Mouse (Mus musculus): ENCODE data around the gene Rwdd3. TPM values are rescaled to one million over a fixed set of nuclear protein-coding genes. Genes with fewer than 3 reads are reported as not detected.

Rwdd3 gene
- polyA plus RNA-seq, 1 experiment from 2014 or later, result 7.6 TPM

DNA sequence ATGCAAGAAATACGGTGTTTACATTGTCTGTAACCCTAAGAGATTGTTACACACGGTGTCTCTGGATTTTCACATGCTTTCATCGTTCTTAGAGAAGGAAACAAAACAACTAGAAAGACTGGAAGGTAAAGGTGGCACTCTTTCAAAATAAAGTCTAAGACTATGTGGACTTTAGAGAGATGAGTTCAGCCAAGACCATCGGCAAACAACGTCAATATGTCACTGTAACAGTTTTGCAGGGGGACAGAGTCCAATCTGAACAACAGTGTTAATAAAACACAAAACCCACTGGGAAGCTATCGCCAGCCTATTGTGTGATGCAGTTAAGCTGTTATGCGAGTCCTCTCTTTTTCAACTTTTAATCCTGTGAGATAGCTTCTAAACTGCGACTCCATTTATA, 2.9 kb downstream of the Rwdd3 start:
- Histone ChIP-seq H3K9me3 (ENCODE audit: control insufficient read depth, low read length) (no peaks in the 10 kb centered on the region), H3K4me2 (ENCODE audit: low read depth, low read length) (no peak overlapping the region), H3K36me3 (ENCODE audit: control insufficient read depth, insufficient read depth, low read length) (no peaks in the 10 kb centered on the region), H3K9ac (replicated peaks; ENCODE audit: low read depth, low read length) (no peak overlapping the region), H3K4me1 (ENCODE audit: control insufficient read depth, insufficient read depth, low read length) (no peaks in the 10 kb centered on the region), H3K27ac (ENCODE audit: low read depth, low read length) (no peak overlapping the region), H3K4me3 (ENCODE audit: low read depth, low read length) (no peak overlapping the region), H3K27me3 (ENCODE audit: control insufficient read depth, insufficient read depth, low read length) (no peaks in the 10 kb centered on the region)
- ATAC-seq (ENCODE audit: low read depth), result no peak
- WGBS, result 89% methylated on average over 8 of the region's 8 CpGs

GRCm38 (mm10) chr3:121163271-121163819, 8.2 kb downstream of the Rwdd3 start:
- Histone ChIP-seq H3K4me3 (ENCODE audit: low read depth, low read length) (no peak overlapping the region), H3K4me1 (ENCODE audit: control insufficient read depth, insufficient read depth, low read length) (no peaks in the 10 kb centered on the region), H3K27ac (ENCODE audit: low read depth, low read length) (no peak overlapping the region), H3K9me3 (ENCODE audit: control insufficient read depth, low read length) (no peaks in the 10 kb centered on the region), H3K4me2 (ENCODE audit: low read depth, low read length) (no peak overlapping the region), H3K27me3 (ENCODE audit: control insufficient read depth, insufficient read depth, low read length) (no peaks in the 10 kb centered on the region), H3K9ac (replicated peaks; ENCODE audit: low read depth, low read length) (no peak overlapping the region), H3K36me3 (ENCODE audit: control insufficient read depth, insufficient read depth, low read length) (no peaks in the 10 kb centered on the region)
- ATAC-seq (ENCODE audit: low read depth), result no peak
- 50% methylated on average over 7 of the region's 7 CpGs for WGBS

- ATAC-seq (ENCODE audit: low read depth), result no peak
- no peak overlapping the region for H3K9ac ChIP-seq (replicated peaks; ENCODE audit: low read depth, low read length)
- WGBS, result 51% methylated on average over 2 of the region's 2 CpGs
- H3K4me1 ChIP-seq (ENCODE audit: control insufficient read depth, insufficient read depth, low read length), result no peaks in the 10 kb centered on the region
- no peak overlapping the region for H3K4me3 ChIP-seq (ENCODE audit: low read depth, low read length)
- H3K4me2 ChIP-seq (ENCODE audit: low read depth, low read length), result no peak overlapping the region
- no peaks in the 10 kb centered on the region for H3K27me3 ChIP-seq (ENCODE audit: control insufficient read depth, insufficient read depth, low read length)
- no peaks in the 10 kb centered on the region for H3K36me3 ChIP-seq (ENCODE audit: control insufficient read depth, insufficient read depth, low read length)
- H3K9me3 ChIP-seq (ENCODE audit: control insufficient read depth, low read length), result no peaks in the 10 kb centered on the region
- H3K27ac ChIP-seq (ENCODE audit: low read depth, low read length), result no peak overlapping the region
Measured at GRCm38 (mm10) chr3:121161661-121162060, 9.8 kb downstream of the Rwdd3 start.

DNA sequence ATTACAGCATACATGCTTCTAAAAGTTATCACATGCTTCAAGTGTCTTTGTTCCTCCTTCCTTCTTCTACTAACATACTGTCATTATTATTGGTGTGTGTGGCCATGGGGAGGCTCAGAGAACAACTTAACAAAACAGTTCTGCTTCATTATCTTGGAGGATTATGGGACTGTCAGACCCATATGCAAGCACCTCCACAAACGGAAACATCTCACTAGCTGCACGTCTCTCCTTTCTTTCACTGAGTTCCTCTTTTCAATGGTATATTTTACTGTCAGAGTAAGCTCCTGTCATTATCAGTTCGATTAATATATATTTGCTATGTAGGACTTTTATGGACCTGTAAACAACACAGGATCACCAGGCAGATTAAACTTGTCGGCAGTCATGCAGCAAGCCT, 11.1 kb downstream of the Rwdd3 start:
- WGBS, result 66% methylated on average over 4 of the region's 4 CpGs
- Histone ChIP-seq H3K9ac (replicated peaks; ENCODE audit: low read depth, low read length) (no peak overlapping the region), H3K4me3 (ENCODE audit: low read depth, low read length) (no peak overlapping the region), H3K36me3 (ENCODE audit: control insufficient read depth, insufficient read depth, low read length) (no peaks in the 10 kb centered on the region), H3K4me1 (ENCODE audit: control insufficient read depth, insufficient read depth, low read length) (no peaks in the 10 kb centered on the region; the same call in 1 of the 2 replicates), H3K9me3 (ENCODE audit: control insufficient read depth, low read length) (no peaks in the 10 kb centered on the region), H3K4me2 (ENCODE audit: low read depth, low read length) (no peak overlapping the region), H3K27ac (ENCODE audit: low read depth, low read length) (no peak overlapping the region), H3K27me3 (ENCODE audit: control insufficient read depth, insufficient read depth, low read length) (no peaks in the 10 kb centered on the region)
- no peak for ATAC-seq (ENCODE audit: low read depth)

DNA sequence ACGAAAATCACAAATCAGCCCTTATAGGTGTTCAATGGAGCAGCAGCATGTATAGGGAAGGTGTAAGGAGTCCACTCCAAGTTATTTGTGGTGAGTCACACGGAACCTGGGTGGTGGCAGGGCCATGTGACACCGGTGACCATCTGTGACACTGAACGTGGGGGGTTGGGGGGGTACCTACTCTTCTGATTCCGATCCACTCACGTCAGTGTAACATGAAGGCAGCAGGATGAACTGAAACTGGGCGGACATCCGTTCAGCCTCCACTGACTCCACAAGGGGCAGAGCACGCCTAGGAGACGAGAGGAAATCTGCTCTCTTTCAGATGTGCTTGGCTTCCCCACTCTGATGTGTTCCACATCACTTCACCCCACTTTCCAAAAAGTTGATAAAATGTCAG, 11.9 kb downstream of the Rwdd3 start:
- Histone ChIP-seq H3K4me1 (ENCODE audit: control insufficient read depth, insufficient read depth, low read length) (no peaks in the 10 kb centered on the region; the same call in 1 of the 2 replicates), H3K4me3 (ENCODE audit: low read depth, low read length) (no peak overlapping the region), H3K9ac (replicated peaks; ENCODE audit: low read depth, low read length) (no peak overlapping the region), H3K4me2 (ENCODE audit: low read depth, low read length) (no peak overlapping the region), H3K27ac (ENCODE audit: low read depth, low read length) (no peak overlapping the region), H3K27me3 (ENCODE audit: control insufficient read depth, insufficient read depth, low read length) (no peaks in the 10 kb centered on the region), H3K36me3 (ENCODE audit: control insufficient read depth, insufficient read depth, low read length) (no peaks in the 10 kb centered on the region), H3K9me3 (ENCODE audit: control insufficient read depth, low read length) (no peaks in the 10 kb centered on the region)
- 75% methylated on average over 10 of the region's 10 CpGs for WGBS
- no peak for ATAC-seq (ENCODE audit: low read depth)

- H3K9ac ChIP-seq (replicated peaks; ENCODE audit: low read depth, low read length), result no peak overlapping the region
- WGBS, result 81% methylated on average over 16 of the region's 16 CpGs
- H3K36me3 ChIP-seq (ENCODE audit: control insufficient read depth, insufficient read depth, low read length), result no peaks in the 10 kb centered on the region
- no peak for ATAC-seq (ENCODE audit: low read depth)
- H3K4me1 ChIP-seq (ENCODE audit: control insufficient read depth, insufficient read depth, low read length), result no peaks in the 10 kb centered on the region; the same call in 1 of the 2 replicates
- no peak overlapping the region for H3K27ac ChIP-seq (ENCODE audit: low read depth, low read length)
- H3K27me3 ChIP-seq (ENCODE audit: control insufficient read depth, insufficient read depth, low read length), result no peaks in the 10 kb centered on the region
- no peak overlapping the region for H3K4me2 ChIP-seq (ENCODE audit: low read depth, low read length)
- H3K9me3 ChIP-seq (ENCODE audit: control insufficient read depth, low read length), result no peaks in the 10 kb centered on the region
- H3K4me3 ChIP-seq (ENCODE audit: low read depth, low read length), result no peak overlapping the region
Measured at GRCm38 (mm10) chr3:121158901-121159351, 12.6 kb downstream of the Rwdd3 start.

GRCm38 (mm10) chr3:121157546-121158330, 13.8 kb downstream of the Rwdd3 start:
- H3K36me3 ChIP-seq (ENCODE audit: control insufficient read depth, insufficient read depth, low read length), result no peaks in the 10 kb centered on the region
- H3K4me2 ChIP-seq (ENCODE audit: low read depth, low read length), result no peak overlapping the region
- ATAC-seq (ENCODE audit: low read depth), result no peak
- H3K4me3 ChIP-seq (ENCODE audit: low read depth, low read length), result no peak overlapping the region
- no peak overlapping the region for H3K9ac ChIP-seq (replicated peaks; ENCODE audit: low read depth, low read length)
- 69% methylated on average over 10 of the region's 10 CpGs for WGBS
- no peak overlapping the region for H3K27ac ChIP-seq (ENCODE audit: low read depth, low read length)
- H3K27me3 ChIP-seq (ENCODE audit: control insufficient read depth, insufficient read depth, low read length), result no peaks in the 10 kb centered on the region
- no peaks in the 10 kb centered on the region for H3K9me3 ChIP-seq (ENCODE audit: control insufficient read depth, low read length)
- no peaks in the 10 kb centered on the region; the same call in 1 of the 2 replicates for H3K4me1 ChIP-seq (ENCODE audit: control insufficient read depth, insufficient read depth, low read length)

DNA sequence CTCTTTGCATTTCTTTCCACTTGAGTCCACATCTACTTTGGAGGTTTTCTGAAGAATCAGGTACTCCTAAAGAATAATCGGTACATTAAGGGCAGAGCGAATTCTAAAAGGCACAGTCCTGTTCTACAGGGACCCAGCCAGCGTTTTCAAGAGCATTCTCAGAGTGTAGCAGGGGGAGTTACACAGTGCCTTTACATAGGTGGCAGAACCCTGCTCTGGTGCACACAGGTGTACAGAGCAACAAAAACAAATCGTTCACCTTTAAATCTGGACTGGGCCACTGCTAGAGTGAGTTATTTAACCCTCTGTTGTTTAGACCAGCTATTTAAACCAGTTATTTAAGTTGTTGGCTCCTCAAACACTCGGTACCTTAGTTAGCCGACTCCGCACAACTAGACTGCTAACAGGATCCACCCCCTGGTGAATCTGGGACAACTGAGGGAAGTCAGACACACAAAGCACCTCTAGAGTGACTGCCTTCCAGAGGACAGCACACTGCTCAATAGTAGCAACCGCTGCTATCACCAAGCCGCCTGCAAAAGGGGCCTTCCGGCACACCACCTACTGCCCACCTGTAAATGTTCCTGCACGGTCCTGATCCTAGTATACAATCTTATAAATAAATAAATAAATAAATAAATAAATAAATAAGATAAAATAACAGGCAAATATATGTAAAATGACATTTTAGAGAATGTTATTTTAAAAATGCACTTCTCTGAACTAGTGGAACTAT, 14.9 kb downstream of the Rwdd3 start:
- H3K36me3 ChIP-seq (ENCODE audit: control insufficient read depth, insufficient read depth, low read length), result no peaks in the 10 kb centered on the region
- no peak overlapping the region for H3K9ac ChIP-seq (replicated peaks; ENCODE audit: low read depth, low read length)
- H3K27me3 ChIP-seq (ENCODE audit: control insufficient read depth, insufficient read depth, low read length), result no peaks in the 10 kb centered on the region
- H3K4me3 ChIP-seq (ENCODE audit: low read depth, low read length), result no peak overlapping the region
- peak overlapping the region; percentile 26; the same call in 1 of the 2 replicates for H3K4me2 ChIP-seq (ENCODE audit: low read depth, low read length)
- ATAC-seq (ENCODE audit: low read depth), result peak; percentile 67
- no peak overlapping the region for H3K27ac ChIP-seq (ENCODE audit: low read depth, low read length)
- H3K4me1 ChIP-seq (ENCODE audit: control insufficient read depth, insufficient read depth, low read length), result no peaks in the 10 kb centered on the region; the same call in 1 of the 2 replicates
- WGBS, result 45% methylated on average over 11 of the region's 11 CpGs
- H3K9me3 ChIP-seq (ENCODE audit: control insufficient read depth, low read length), result no peaks in the 10 kb centered on the region

- no peak for ATAC-seq (ENCODE audit: low read depth)
- Histone ChIP-seq H3K4me3 (ENCODE audit: low read depth, low read length) (no peak overlapping the region), H3K4me2 (ENCODE audit: low read depth, low read length) (peak overlapping the region; percentile 26; the same call in 1 of the 2 replicates), H3K4me1 (ENCODE audit: control insufficient read depth, insufficient read depth, low read length) (no peaks in the 10 kb centered on the region; the same call in 1 of the 2 replicates), H3K27ac (ENCODE audit: low read depth, low read length) (no peak overlapping the region), H3K27me3 (ENCODE audit: control insufficient read depth, insufficient read depth, low read length) (no peaks in the 10 kb centered on the region), H3K36me3 (ENCODE audit: control insufficient read depth, insufficient read depth, low read length) (no peaks in the 10 kb centered on the region), H3K9ac (replicated peaks; ENCODE audit: low read depth, low read length) (no peak overlapping the region), H3K9me3 (ENCODE audit: control insufficient read depth, low read length) (no peaks in the 10 kb centered on the region)
- WGBS, result 12% methylated on average over 7 of the region's 7 CpGs
Measured at GRCm38 (mm10) chr3:121156043-121156442, 15.5 kb downstream of the Rwdd3 start.
